Mouse (Mus musculus) brain, embryonic 14.5 days (tissue): Measurements from ENCODE around the gene Sh3gl1.

Experiments
- CTCF ChIP-seq: fragments of 200-500 bp; IDR thresholded peaks from 2 replicates; pipeline ENCODE4 v1.5.1; 2012; ENCODE audit warnings: inconsistent platforms, mild to moderate bottlenecking, moderate library complexity, borderline replicate concordance; ENCODE audit not compliant: insufficient read depth, insufficient read length; ENCODE audit errors: extremely low read depth
- POLR2A ChIP-seq: fragments of 200-500 bp; IDR thresholded peaks from 2 replicates; pipeline ENCODE4 v1.6.1; 2012; ENCODE audit warnings: mild to moderate bottlenecking, inconsistent platforms, borderline replicate concordance; ENCODE audit not compliant: poor library complexity, insufficient read depth, insufficient read length, severe bottlenecking; ENCODE audit errors: extremely low read depth

GRCm38 (mm10) chr17:56007444-56008355 is 28.7 kb downstream of the Sh3gl1 start:
- TF ChIP-seq CTCF (no peak), POLR2A (no peak)
